Mouse (Mus musculus) monocyte, adult 2 months (primary cell): ENCODE data around the gene Tanc1.

Experiments used
- DNase-seq, 2 experiments: peaks; one replicate each; pipeline ENCODE4 v3.0.0; 2022; ENCODE audit warnings: low spot score in 2 of 2, low read depth in 1 of 2

Tanc1 gene

GRCm38 (mm10) chr2:59612733-59613473, 1.1 kb downstream of the Tanc1 start:
- DNase-seq: no peak

- no peak for DNase-seq
Measured at GRCm38 (mm10) chr2:59613474-59614019, 1.7 kb downstream of the Tanc1 start.

GRCm38 (mm10) chr2:59616890-59617289, 5.0 kb downstream of the Tanc1 start:
- DNase-seq: no peak

- no peak for DNase-seq
Measured at GRCm38 (mm10) chr2:59618996-59619395, 7.2 kb downstream of the Tanc1 start.

- no peak for DNase-seq
Measured at GRCm38 (mm10) chr2:59620601-59621000, 8.8 kb downstream of the Tanc1 start.

GRCm38 (mm10) chr2:59622514-59623139, 10.8 kb downstream of the Tanc1 start:
- DNase-seq: no peak

GRCm38 (mm10) chr2:59623858-59624257, 12.0 kb downstream of the Tanc1 start:
- no peak for DNase-seq

GRCm38 (mm10) chr2:59625416-59625815, 13.6 kb downstream of the Tanc1 start:
- DNase-seq: no peak

- no peak for DNase-seq
Measured at GRCm38 (mm10) chr2:59625927-59626326, 14.1 kb downstream of the Tanc1 start.

GRCm38 (mm10) chr2:59626422-59626821, 14.6 kb downstream of the Tanc1 start:
- DNase-seq: no peak

GRCm38 (mm10) chr2:59627502-59627901, 15.7 kb downstream of the Tanc1 start:
- DNase-seq: no peak

GRCm38 (mm10) chr2:59628057-59628901, 16.4 kb downstream of the Tanc1 start:
- DNase-seq: no peak

GRCm38 (mm10) chr2:59629829-59630228, 18.0 kb downstream of the Tanc1 start:
- no peak for DNase-seq

GRCm38 (mm10) chr2:59631406-59631805, 19.6 kb downstream of the Tanc1 start:
- no peak for DNase-seq

- DNase-seq: no peak
Measured at GRCm38 (mm10) chr2:59633761-59634430, 22.1 kb downstream of the Tanc1 start.

GRCm38 (mm10) chr2:59637040-59637785, 25.4 kb downstream of the Tanc1 start:
- DNase-seq: no peak

- DNase-seq: no peak
Measured at GRCm38 (mm10) chr2:59642722-59643121, 30.9 kb downstream of the Tanc1 start.

GRCm38 (mm10) chr2:59644816-59645215, 33.0 kb downstream of the Tanc1 start:
- no peak for DNase-seq

- DNase-seq: no peak
Measured at GRCm38 (mm10) chr2:59645515-59645914, 33.7 kb downstream of the Tanc1 start.

GRCm38 (mm10) chr2:59646740-59647390, 35.0 kb downstream of the Tanc1 start:
- no peak for DNase-seq
